Mouse (Mus musculus): ENCODE data around the gene Tspyl2.
"Not testable (repeated sequence)": the region's sequence is repeated elsewhere in the genome, so short reads cannot be mapped to it uniquely, and the experiment has no call there.

Tspyl2 gene

DNA sequence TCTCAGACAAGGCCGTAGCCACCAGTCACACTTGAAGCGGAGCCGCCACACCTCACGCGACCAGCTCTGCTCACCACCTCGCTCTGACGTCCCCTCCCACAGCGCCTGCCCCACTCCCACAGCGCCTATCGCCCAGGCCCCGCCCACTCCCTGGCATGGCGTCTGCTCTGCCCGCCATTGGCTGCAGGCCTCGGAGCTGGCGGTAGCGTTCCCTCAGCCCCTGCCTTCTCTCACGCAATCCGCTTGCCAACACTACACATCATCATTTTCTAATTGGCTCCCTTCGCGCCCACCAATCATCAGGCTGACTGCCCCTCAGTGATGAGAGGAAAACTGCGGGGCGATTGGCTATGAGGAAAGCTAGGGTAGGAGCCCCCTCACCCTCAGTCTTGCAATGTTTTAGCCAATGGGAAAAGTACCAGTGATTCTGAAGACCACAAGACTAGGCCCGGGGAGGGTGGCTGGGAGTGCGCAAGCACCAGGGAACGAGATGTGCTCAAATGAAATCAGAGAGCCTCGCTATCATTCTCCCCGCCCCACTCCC is at the start of gene Tspyl2:
Gene Tspyl2, minus strand, starts transcription at position 68 of the 544 bp plus-strand sequence.
- in situ Hi-C loops (cut with MboI; ENCODE audit: low sequenced_read_pairs) = no loop called here

- in situ Hi-C loops (cut with MboI; ENCODE audit: low sequenced_read_pairs) = no loop called here
Measured at GRCm38 (mm10) chrX:152368397-152369273, 26.4 kb upstream of the Tspyl2 start, which contains the start of gene Gpr173. Gene Gpr173, minus strand, starts transcription at chrX:152368704.

- in situ Hi-C loops (cut with MboI; ENCODE audit: low sequenced_read_pairs) = no loop called here
Measured at GRCm38 (mm10) chrX:152368054-152368396, 25.8 kb upstream of the Tspyl2 start.

GRCm38 (mm10) chrX:152366418-152366817 is 24.2 kb upstream of the Tspyl2 start:
- in situ Hi-C loops (cut with MboI; ENCODE audit: low sequenced_read_pairs) = no loop called here

- in situ Hi-C loops (cut with MboI; ENCODE audit: low sequenced_read_pairs) = no loop called here
Measured at GRCm38 (mm10) chrX:152352553-152353153, 10.4 kb upstream of the Tspyl2 start.

GRCm38 (mm10) chrX:152347041-152347440 is 4.8 kb upstream of the Tspyl2 start:
- in situ Hi-C loops (cut with MboI; ENCODE audit: low sequenced_read_pairs) = no loop called here

DNA sequence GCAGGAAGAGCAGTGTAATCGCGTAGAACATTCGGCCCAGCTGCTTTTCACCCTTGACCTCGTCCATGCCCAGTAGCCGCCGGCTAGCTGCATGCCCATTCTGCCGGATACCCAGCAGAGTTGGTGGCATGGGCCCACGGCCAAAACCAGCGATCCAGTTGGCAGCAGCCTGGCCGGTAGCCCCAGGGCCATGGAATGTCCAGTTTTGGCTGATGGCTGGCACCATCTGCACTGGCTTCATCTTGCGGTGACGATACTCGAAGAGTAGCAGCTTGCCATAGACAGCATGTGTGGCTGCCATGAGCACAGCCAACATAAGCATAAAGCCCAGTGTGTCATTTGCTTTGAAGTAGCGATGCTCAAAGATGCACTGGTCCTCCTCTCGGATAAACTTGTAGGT is 4.4 kb upstream of the Tspyl2 start:
- in situ Hi-C loops (cut with MboI; ENCODE audit: low sequenced_read_pairs) = no loop called here

- in situ Hi-C loops (cut with MboI; ENCODE audit: low sequenced_read_pairs) = no loop called here
Measured at GRCm38 (mm10) chrX:152342903-152343302, 678 bp upstream of the Tspyl2 start.

DNA sequence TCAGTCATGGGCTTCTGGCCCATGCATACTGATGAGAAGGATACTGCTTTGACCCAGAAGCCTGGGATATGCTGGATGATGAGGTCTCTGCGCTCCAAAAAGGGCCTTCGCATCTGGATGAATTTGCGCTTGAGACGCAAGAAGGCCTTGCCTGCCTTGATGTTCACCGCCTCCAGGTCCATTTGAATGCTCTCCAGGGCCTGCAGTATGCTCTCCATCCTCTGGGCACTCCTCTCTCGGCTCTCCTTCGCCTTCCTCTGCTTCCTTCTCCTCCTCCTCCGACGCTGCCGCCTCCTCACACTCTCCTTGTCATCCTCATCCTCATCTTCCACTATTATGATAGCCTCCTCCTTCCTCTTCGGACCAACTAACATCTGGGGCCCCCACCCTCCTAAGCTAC is 729 bp downstream of the Tspyl2 start:
- in situ Hi-C loops (cut with MboI; ENCODE audit: low sequenced_read_pairs) = no loop called here

DNA sequence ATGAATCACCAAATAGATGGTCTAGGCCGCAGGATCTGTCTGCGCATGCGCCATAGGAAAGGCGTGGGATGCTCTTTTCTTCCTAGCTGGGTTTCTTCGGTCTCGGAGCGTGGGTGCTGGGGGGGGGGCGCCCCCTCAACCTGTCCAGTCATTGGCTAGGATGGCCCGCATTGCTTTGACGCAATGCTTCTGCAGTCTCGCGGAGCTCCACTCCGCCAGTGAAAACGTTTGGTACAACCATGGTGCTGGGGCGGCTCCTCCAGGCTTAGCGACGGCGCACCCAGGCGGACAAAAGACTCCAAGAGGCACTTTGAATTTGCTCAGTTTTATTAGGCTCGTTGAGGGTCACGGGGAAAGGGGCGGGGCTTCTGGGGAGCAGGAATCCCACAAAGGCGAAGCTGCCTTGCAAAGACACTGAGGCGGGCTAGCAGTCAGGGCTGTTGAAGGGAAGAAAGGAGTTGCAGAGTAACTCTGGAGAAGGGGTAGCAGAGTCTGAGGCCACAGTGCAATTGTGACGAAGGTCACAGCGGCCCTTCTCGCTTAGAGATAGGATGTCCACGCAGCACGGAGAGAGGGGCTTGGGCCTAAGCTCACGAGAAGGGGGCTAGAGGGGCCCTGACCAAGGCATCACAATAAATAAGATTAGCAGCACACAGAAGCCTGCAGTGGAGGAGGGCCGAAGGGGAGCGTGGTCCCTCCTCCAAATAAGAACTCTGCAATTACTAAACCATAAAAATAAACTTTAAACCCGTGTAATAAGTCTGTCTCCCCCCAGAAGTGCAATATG is 5.5 kb downstream of the Tspyl2 start:
- in situ Hi-C loops (cut with MboI; ENCODE audit: low sequenced_read_pairs) = no loop called here

GRCm38 (mm10) chrX:152336123-152336522 is 6.1 kb downstream of the Tspyl2 start:
- in situ Hi-C loops (cut with MboI; ENCODE audit: low sequenced_read_pairs) = not testable (repeated sequence)

GRCm38 (mm10) chrX:152329400-152329799 is 12.8 kb downstream of the Tspyl2 start:
- in situ Hi-C loops (cut with MboI; ENCODE audit: low sequenced_read_pairs) = not testable (repeated sequence)

- in situ Hi-C loops (cut with MboI; ENCODE audit: low sequenced_read_pairs) = no loop called here
Measured at GRCm38 (mm10) chrX:152327689-152328052, 14.6 kb downstream of the Tspyl2 start.

GRCm38 (mm10) chrX:152326996-152327688 is 15.1 kb downstream of the Tspyl2 start, which contains the start of gene Kantr:
Gene Kantr, minus strand, starts transcription at chrX:152327495.
- in situ Hi-C loops (cut with MboI; ENCODE audit: low sequenced_read_pairs) = no loop called here

GRCm38 (mm10) chrX:152323584-152323983 is 18.6 kb downstream of the Tspyl2 start:
- in situ Hi-C loops (cut with MboI; ENCODE audit: low sequenced_read_pairs) = no loop called here

- in situ Hi-C loops (cut with MboI; ENCODE audit: low sequenced_read_pairs) = no loop called here
Measured at GRCm38 (mm10) chrX:152322776-152323175, 19.4 kb downstream of the Tspyl2 start.

DNA sequence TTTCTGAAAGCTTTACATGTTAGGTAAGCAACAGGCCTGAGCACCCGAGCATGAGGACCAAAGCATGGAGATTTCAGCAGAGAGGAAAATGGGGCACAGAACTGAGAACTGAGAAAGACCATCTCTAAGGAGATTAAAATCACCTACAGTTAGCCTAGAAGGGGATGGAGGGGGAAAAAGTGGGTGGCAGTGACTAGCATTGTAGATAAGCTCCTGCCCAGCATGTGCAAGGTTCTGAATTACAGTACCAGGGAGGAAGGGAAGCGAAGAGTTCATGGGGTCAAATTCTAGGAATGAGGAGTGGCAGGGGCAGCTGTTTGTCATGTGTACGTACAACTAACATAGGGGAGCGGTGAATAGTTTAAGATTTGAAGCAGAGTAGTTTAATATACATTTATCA is 21.7 kb downstream of the Tspyl2 start:
- in situ Hi-C loops (cut with MboI; ENCODE audit: low sequenced_read_pairs) = no loop called here

GRCm38 (mm10) chrX:152307942-152308341 is 34.3 kb downstream of the Tspyl2 start:
- in situ Hi-C loops (cut with MboI; ENCODE audit: low sequenced_read_pairs) = no loop called here

DNA sequence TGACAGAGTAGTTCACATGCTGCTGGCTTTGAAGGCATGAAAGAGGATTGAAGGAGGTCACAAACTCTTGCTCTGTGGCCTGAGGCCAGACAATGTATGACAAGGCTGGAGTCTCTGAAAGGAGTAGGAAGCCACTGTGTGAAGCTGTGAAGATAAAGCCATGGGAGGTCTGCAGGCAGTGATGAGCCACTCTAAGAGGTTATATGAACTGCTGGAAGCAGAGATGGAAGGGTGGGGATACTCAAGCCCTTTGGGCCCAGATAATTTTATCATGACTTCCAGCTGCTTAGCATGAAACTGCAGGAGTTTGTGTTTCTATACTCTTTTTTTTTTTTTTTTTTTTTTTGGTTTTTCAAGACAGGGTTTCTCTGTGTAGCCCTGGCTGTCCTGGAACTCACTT is 34.9 kb downstream of the Tspyl2 start:
- in situ Hi-C loops (cut with MboI; ENCODE audit: low sequenced_read_pairs) = no loop called here

GRCm38 (mm10) chrX:152306224-152306623 is 36.0 kb downstream of the Tspyl2 start:
- in situ Hi-C loops (cut with MboI; ENCODE audit: low sequenced_read_pairs) = no loop called here

GRCm38 (mm10) chrX:152287026-152287425 is 55.2 kb downstream of the Tspyl2 start:
- in situ Hi-C loops (cut with MboI; ENCODE audit: low sequenced_read_pairs) = not testable (repeated sequence)
